Mouse (Mus musculus): ENCODE results near the gene Abhd17a. TPM values are rescaled to one million over a fixed set of nuclear protein-coding genes. Genes with fewer than 3 reads are reported as not detected.
A peak's percentile ranks its signal among the peaks of the same experiment; 100 is the strongest.

The Abhd17a gene
- total RNA-seq, 1 experiment = 67.9 TPM

DNA sequence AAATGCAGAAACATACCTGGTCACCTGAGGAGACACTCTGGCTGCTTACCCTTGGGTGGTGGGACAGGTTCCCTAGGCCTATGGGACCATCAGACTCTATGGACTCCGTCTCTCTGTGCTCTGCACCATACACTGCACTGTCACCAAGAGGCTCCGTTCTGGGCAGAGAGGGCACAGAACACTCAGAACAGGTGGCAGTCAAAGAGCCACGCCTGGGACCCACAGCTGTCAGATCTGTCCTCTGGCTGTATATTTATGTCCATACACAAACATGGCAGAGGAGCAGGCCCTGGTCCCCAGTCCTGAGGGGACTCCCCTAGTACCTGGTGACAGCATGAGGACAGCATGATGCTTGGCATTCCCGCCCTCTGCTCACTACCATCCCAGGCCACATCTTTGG lies 35.6 kb upstream of the Abhd17a start:
- in situ Hi-C loops (cut with MboI; ENCODE audit: low sequenced_read_pairs in 2 of 2, unreplicated experiment in 2 of 2) = no loop called here
- TF ChIP-seq HCFC1 (IDR thresholded peaks at IDR 0.05; ENCODE audit: borderline replicate concordance, insufficient read depth, low read length) (no peak), CHD2 (IDR thresholded peaks at IDR 0.05; ENCODE audit: low read depth, low read length) (no peak), ZC3H11A (IDR thresholded peaks at IDR 0.05; ENCODE audit: borderline replicate concordance, low read depth, low read length) (no peak), ZNF384 (IDR thresholded peaks at IDR 0.05; ENCODE audit: low read depth, low read length) (no peak), MAFK (IDR thresholded peaks at IDR 0.05; ENCODE audit: insufficient read depth, low read depth, low read length) (no peak)
- Histone ChIP-seq H3K36me3 (ENCODE audit: control insufficient read depth, insufficient read depth, low read length, poor library complexity, severe bottlenecking) (peaks cover 29% of the 10 kb centered on the region; the same call in 1 of the 2 replicates), H3K4me3 (ENCODE audit: insufficient read depth in 1 of 2, low read depth in 1 of 2, low read length in 2 of 2, poor library complexity in 1 of 2, severe bottlenecking in 1 of 2) (no peak overlapping the region), H3K9me3 (ENCODE audit: control insufficient read depth, insufficient read depth, low read depth, low read length) (no peaks in the 10 kb centered on the region), H3K4me1 (ENCODE audit: control insufficient read depth in 2 of 2, insufficient read depth in 2 of 2, low read length in 2 of 2, poor library complexity in 1 of 2) (peaks cover 0 to 10% of the 10 kb centered on the region in 2 experiments; a peak in 2 of 4 replicates), H3K9ac (ENCODE audit: insufficient read depth, low read depth, low read length, poor library complexity, severe bottlenecking) (no peak overlapping the region), H3K27ac (ENCODE audit: insufficient read depth, low read depth, low read length, poor library complexity, severe bottlenecking) (no peak overlapping the region)
- no peak for DNase-seq (ENCODE audit: low read depth, low spot score)

GRCm38 (mm10) chr10:80623457-80624191 lies 33.5 kb upstream of the Abhd17a start:
- in situ Hi-C loops (cut with MboI; ENCODE audit: low sequenced_read_pairs in 2 of 2, unreplicated experiment in 2 of 2) = no loop called here
- Histone ChIP-seq H3K4me1 (ENCODE audit: control insufficient read depth in 2 of 2, insufficient read depth in 2 of 2, low read length in 2 of 2, poor library complexity in 1 of 2) (peaks cover 2 to 16% of the 10 kb centered on the region in 2 experiments; a peak in 2 of 4 replicates), H3K36me3 (ENCODE audit: control insufficient read depth, insufficient read depth, low read length, poor library complexity, severe bottlenecking) (peaks cover 15% of the 10 kb centered on the region; the same call in 1 of the 2 replicates), H3K27ac (ENCODE audit: insufficient read depth, low read depth, low read length, poor library complexity, severe bottlenecking) (peak overlapping the region; percentile 84), H3K4me3 (ENCODE audit: insufficient read depth in 1 of 2, low read depth in 1 of 2, low read length in 2 of 2, poor library complexity in 1 of 2, severe bottlenecking in 1 of 2) (peak overlapping the region; percentile 83 to 86), H3K9me3 (ENCODE audit: control insufficient read depth, insufficient read depth, low read depth, low read length) (no peaks in the 10 kb centered on the region), H3K9ac (ENCODE audit: insufficient read depth, low read depth, low read length, poor library complexity, severe bottlenecking) (peak overlapping the region; percentile 86)
- no peak for DNase-seq (ENCODE audit: low read depth, low spot score)
- TF ChIP-seq HCFC1 (IDR thresholded peaks at IDR 0.05; ENCODE audit: borderline replicate concordance, insufficient read depth, low read length) (no peak), ZC3H11A (IDR thresholded peaks at IDR 0.05; ENCODE audit: borderline replicate concordance, low read depth, low read length) (no peak), ZNF384 (IDR thresholded peaks at IDR 0.05; ENCODE audit: low read depth, low read length) (no peak)

DNA sequence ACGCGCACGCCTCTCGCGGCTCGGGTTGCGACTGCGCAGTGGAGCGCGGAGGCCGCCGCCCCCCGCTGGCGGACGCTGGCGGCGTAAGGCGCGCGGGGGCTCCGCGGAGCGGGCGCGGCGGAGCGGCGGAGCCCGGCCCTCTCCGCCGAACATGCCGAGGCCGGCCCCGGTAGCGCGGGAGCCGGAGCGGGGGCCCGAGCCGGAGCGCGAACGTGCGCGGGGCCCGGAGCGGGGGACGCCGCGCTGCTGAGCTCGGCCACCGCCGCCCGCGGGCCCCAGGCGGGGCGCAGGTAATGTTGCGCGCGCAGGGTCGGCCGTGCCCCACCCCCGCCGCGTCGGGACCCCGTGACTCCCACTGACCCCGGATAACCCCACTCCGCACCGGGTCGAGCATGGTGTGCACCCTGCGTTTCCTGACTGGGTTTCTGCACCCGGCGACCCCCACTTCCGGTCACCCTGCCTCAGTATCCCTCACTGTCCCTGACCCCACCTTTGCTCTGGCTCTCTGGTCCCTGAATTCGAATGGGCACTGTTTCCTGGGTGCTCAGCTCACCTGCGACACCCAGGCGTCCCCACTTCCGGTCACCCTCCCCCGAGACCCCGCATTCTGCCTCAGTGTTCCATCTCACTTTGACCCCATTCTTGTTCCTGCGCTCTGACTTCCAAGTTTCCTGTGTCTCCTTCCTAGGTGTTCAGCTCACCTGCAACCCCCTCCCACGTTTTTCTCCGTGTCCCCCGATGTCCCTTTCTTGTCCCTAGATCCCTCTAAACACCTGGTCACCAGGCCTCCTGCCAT lies 32.7 kb upstream of the Abhd17a start, which contains the start of gene Csnk1g2:
Csnk1g2 (plus strand) TSS at position 178 of the 796 bp plus-strand sequence.
- in situ Hi-C loops (cut with MboI; ENCODE audit: low sequenced_read_pairs in 2 of 2, unreplicated experiment in 2 of 2) = no loop called here
- H3K9me3 ChIP-seq (ENCODE audit: control insufficient read depth, insufficient read depth, low read depth, low read length) = no peaks in the 10 kb centered on the region
- peaks cover 2 to 16% of the 10 kb centered on the region in 2 experiments; a peak in 2 of 4 replicates for H3K4me1 ChIP-seq (ENCODE audit: control insufficient read depth in 2 of 2, insufficient read depth in 2 of 2, low read length in 2 of 2, poor library complexity in 1 of 2)
- DNase-seq (ENCODE audit: low read depth, low spot score) = no peak
- peaks cover 15% of the 10 kb centered on the region; the same call in 1 of the 2 replicates for H3K36me3 ChIP-seq (ENCODE audit: control insufficient read depth, insufficient read depth, low read length, poor library complexity, severe bottlenecking)
- peak within 1 kb of the TSS; percentile 83 to 86 for H3K4me3 ChIP-seq (ENCODE audit: insufficient read depth in 1 of 2, low read depth in 1 of 2, low read length in 2 of 2, poor library complexity in 1 of 2, severe bottlenecking in 1 of 2)
- peak within 1 kb of the TSS; percentile 86 for H3K9ac ChIP-seq (ENCODE audit: insufficient read depth, low read depth, low read length, poor library complexity, severe bottlenecking)
- H3K27ac ChIP-seq (ENCODE audit: insufficient read depth, low read depth, low read length, poor library complexity, severe bottlenecking) = peak within 1 kb of the TSS; percentile 91
- TF ChIP-seq MAFK (IDR thresholded peaks at IDR 0.05; ENCODE audit: insufficient read depth, low read depth, low read length) = no peak
- no peak for TF ChIP-seq ZC3H11A (IDR thresholded peaks at IDR 0.05; ENCODE audit: borderline replicate concordance, low read depth, low read length)
- TF ChIP-seq ZNF384 (IDR thresholded peaks at IDR 0.05; ENCODE audit: low read depth, low read length) = no peak
- TF ChIP-seq CHD2 (IDR thresholded peaks at IDR 0.05; ENCODE audit: low read depth, low read length) = no peak
- peak; percentile 18; the same call in 1 of the 2 replicates for TF ChIP-seq HCFC1 (IDR thresholded peaks at IDR 0.05; ENCODE audit: borderline replicate concordance, insufficient read depth, low read length)

DNA sequence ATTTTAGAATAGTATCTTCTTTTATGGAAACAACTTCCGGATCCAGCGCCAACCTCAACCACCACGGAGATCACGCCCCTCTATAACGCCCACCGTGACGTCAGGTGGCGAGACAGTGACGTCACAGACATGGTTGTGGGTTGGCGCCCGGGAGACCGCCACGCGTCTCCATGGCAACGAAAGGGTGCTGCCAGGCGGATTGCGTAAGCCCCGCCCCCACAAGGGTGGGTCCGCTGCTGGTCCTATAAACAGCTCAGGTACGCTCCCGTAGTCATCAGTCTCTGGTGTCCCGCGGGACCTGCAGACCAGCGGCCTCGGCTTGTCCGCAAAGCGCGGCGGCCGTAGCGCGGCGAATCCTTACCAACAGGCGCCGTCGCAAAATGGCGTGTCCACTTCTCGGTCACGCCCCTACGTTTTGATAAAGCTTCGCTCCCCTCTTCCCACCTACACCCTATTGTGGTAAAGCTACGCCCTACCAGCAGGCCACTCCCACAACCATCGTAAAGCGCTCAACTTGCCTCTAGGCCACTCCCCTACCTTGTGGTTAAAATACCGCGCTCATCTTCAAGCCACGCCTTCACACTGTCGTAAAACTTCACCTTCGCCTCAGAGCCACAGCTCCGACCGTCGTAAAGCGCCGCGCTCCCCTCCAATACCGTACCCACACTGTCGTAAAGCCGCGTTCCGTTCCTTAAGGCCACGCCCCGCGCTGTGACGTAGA lies 32.0 kb upstream of the Abhd17a start:
- in situ Hi-C loops (cut with MboI; ENCODE audit: low sequenced_read_pairs in 2 of 2, unreplicated experiment in 2 of 2) = no loop called here
- Histone ChIP-seq H3K36me3 (ENCODE audit: control insufficient read depth, insufficient read depth, low read length, poor library complexity, severe bottlenecking) (peaks cover 15% of the 10 kb centered on the region; the same call in 1 of the 2 replicates), H3K9ac (ENCODE audit: insufficient read depth, low read depth, low read length, poor library complexity, severe bottlenecking) (peak overlapping the region; percentile 67), H3K27ac (ENCODE audit: insufficient read depth, low read depth, low read length, poor library complexity, severe bottlenecking) (peak overlapping the region; percentile 91), H3K4me1 (ENCODE audit: control insufficient read depth in 2 of 2, insufficient read depth in 2 of 2, low read length in 2 of 2, poor library complexity in 1 of 2) (peaks cover 2 to 16% of the 10 kb centered on the region in 2 experiments; a peak in 2 of 4 replicates), H3K4me3 (ENCODE audit: insufficient read depth in 1 of 2, low read depth in 1 of 2, low read length in 2 of 2, poor library complexity in 1 of 2, severe bottlenecking in 1 of 2) (peak overlapping the region; percentile 65 to 67), H3K9me3 (ENCODE audit: control insufficient read depth, insufficient read depth, low read depth, low read length) (no peaks in the 10 kb centered on the region)
- peak; percentile 100 for DNase-seq (ENCODE audit: low read depth, low spot score)
- TF ChIP-seq CHD2 (IDR thresholded peaks at IDR 0.05; ENCODE audit: low read depth, low read length) (no peak), MAFK (IDR thresholded peaks at IDR 0.05; ENCODE audit: insufficient read depth, low read depth, low read length) (no peak), HCFC1 (IDR thresholded peaks at IDR 0.05; ENCODE audit: borderline replicate concordance, insufficient read depth, low read length) (peak; percentile 51; the same call in 1 of the 2 replicates), ZNF384 (IDR thresholded peaks at IDR 0.05; ENCODE audit: low read depth, low read length) (no peak)

All from ES-E14 (cell line).